Mouse (Mus musculus): ENCODE results near the gene Prkcsh.

The Prkcsh gene

DNA sequence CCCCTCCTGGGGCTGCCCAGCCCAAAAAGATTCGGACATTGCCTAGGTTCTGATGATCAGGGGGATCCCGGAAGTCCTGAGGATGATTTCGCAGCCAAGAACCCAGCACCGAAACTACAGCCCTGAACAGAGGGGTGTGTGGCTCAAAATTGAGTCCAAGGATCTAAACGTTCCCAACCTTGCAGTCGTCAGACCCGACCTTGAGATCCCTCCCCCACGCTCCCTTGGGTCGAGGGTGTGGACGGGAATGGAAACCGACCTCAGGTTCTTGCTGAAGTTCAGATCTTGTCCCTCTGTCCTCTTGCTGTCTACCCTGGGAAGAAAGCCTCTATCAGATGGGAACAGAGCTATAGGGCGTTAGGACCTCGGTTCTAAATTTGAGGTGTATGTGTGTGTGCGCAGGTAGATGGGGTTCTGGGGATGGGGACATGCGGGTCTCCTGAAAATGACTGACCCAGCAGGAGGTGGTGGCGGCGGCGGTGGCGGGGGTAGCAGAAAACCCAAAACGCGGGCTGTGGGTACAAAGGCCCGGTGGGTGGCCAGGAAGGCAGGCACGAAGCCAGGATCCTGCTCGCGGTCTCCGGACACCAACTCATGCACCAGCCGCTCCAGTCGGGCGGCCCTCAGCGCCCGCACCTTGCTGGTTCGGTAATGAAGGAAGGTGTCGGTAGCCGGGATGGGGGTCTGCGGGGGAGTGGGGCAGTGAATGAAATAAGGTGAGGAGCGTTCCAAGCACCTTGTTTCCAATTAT, 14.8 kb upstream of the Prkcsh start:
- DNase-seq: no peak

DNA sequence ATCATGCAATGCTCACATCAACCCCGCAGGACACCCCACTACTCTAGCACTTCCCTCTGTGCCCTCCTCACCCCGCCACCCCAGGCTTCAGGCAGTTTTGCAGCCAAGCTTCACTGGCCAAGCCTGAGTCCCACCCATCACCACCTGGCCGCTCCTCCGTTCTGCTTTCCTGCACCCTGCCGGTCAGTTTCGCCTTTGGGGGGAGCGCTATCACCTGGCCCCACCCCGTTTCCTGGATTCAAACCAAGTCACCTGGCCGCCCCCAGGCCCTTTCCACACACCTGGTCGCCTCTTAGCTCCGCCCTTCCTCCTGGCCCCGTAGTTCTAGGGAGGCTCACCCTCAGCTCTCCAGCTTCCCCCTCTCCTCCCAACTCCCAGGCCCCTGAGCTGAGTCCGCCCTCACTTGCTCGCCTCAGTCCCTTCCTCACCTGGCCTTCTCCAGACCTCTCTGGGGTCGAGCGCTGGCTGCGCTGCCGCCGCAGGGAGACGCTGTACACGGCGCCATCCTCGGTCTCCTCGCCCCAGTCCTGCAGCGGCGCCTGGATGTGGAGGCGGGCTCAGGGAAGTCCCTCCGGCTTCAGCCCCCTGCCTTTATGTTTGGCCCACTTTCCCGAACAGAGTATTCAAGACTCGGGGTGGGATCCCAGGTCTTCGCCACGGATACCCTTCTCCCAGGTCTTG, 14.0 kb upstream of the Prkcsh start:
- peak; percentile 45 for DNase-seq

DNA sequence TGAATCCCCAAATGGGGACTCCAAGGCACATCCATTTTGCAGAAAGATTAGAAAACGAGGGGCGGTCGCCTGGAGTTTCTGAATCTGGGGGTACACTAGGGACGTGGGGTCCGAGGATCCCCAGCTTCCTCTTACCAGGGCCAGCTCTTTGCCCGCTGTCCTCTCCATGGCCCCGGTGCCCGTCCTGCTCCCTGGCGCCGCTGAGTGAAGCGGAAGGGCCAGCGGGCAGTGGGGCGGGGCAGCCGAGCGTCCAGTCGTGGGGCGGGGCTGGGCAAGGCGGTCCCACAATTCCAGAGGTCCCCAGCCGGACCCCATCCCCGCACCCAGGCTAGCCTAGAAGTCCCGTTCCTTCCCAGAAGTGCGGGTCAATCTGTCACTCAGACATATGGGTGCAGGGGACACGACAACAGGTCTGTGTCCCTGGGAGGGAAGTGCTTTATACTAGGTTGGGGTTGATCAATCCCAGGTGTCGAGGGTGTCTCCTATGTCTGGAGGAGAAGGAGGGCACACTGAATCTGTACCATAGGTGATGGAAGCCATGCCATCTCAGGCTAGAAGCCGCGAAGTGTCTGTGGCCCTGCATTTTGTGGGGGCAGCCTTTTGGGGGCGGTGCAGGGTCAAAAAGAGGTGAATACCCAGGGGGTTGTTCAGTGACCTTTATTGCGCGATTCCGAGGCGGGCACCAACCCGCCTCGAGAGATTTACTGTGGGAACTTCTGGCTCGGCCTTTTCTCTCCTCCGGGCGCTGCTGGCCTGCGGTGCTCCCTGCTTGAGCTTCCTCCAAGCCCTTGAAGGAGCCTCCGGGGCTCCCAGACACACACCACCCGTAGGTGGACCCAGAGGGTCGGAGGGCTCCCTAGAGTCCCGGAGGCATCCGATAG, 13.1 kb upstream of the Prkcsh start, which contains the start of gene Rgl3:
Gene Rgl3 (minus strand): TSS at position 217 of the 881 bp plus-strand sequence.
- peak; percentile 78 for DNase-seq

DNA sequence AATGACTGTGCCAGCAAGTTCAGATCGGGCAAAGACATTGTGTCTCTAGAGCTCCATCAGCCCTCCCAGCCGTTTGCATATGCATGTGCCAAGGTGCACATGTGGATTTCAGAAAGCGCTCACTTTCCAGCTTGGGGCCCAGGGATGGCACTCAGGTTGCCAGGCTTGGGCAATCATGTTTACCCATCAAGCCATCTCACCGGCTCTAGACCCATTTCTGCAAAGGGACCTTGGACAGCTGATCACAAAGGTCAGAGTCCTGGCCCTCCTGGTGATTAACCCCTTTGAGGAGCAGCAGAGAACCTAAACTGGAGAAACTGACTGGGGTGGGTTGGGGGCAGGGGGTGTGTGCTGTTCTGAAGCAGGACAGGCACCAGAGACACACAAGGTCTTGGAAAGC, 10.4 kb upstream of the Prkcsh start:
- no peak for DNase-seq

DNA sequence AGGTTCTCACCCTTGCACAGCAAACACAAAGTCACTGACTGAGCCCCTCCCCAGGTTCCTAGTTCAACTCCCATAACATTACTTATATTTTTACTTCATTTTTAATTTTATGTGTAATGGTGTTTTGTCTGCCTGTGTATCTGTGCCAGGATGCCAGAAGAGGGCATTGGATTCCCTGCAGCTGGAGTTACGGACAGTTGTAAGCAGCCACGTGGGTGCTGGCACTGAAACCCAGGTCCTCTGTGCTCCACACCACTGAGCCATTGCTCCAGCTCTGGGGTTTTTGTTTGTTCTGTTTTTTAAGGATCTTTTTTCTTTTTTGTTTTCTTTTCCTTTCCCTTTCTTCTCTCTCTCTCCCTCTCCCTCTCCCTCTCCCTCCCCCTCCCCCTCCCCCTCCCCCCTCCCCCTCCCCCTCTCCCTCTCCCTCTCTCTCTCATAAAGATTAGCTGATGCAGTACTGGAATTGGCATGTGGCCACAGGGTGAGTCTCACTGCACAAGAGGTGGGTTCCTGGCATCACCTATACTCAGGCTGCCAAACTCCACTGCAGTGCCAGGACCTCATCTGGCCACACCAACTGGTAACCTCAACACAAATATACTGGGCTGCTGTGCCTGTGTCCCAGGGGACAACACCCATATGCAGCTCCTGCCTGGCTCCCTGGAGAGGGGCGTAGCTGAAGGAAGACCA, 6.3 kb upstream of the Prkcsh start:
- DNase-seq: no peak

DNA sequence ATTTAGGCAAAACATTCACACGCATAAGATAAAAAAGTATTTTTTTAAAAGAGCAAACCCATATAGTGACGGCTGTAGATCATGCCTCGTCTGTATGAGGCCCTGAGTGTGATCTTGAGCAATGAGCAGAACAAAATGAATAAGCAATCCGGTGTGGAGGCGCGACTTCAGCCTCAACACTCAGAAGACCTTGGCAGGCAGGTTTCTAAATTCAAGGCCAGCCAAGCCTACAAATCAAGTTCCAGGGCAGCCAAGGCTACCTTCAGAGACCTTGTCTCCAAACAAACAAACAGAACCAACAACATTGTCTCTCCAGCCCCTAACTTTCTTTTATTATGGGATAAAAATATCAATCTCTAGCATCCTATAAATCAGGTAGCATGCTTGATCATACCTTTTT, 2.3 kb upstream of the Prkcsh start:
- no peak for DNase-seq

DNA sequence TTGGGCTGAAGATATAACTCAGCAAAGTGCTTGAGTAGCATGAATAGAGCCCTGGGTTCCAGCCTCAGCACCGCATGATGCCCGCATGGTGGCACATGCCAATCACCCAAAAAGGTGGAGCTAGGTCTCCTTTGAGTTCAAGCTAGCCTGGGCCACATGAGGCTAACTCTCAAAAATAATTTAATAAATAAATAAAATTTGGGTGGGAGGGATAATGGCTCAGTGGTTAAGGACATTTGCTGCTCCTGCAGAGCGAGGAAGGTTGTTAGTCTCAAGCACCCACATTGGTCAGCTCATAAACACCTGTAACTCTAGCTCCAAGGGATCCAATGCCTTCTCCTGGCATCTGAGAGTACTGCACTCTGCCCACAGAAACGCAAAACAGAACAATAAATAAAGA, 973 bp upstream of the Prkcsh start:
- no peak for DNase-seq

DNA sequence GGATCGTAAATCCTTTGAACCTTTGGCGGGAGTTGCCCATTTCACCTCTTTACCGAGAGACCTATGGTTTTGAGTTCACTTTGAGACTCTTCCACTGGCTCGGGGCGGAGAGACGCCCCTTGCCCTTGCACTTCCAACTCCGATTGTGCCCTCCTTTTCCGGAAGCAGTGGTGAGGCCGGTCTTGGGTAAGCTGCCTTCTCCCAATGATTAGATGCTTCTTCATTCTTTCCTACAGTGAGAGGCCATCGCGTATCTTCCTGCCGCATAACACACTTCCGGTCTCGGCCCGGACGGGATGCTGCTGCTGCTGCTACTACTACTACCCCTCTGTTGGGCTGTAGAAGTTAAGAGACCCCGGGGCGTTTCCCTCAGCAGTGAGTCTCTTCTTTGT, 553 bp downstream of the Prkcsh start:
- peak; percentile 35 for DNase-seq

DNA sequence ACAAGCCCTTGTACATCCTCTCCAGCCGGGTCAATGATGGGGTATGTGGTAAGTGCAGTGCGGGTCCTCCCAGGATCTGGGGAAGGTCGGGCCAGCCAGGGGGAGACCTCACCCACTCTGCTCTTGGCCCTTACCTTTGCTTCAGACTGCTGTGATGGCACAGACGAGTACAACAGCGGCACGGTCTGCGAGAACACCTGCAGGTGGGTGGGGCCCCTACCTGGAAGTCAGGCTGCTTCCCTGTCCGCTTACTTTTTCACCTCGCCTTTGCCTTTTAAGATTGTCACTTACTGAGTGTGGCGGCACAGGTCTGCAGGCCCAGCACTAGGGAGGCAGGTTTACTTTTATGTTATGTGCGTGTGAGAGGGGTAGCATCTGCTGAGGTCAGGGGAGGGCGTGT, 1.9 kb downstream of the Prkcsh start:
- DNase-seq: no peak

DNA sequence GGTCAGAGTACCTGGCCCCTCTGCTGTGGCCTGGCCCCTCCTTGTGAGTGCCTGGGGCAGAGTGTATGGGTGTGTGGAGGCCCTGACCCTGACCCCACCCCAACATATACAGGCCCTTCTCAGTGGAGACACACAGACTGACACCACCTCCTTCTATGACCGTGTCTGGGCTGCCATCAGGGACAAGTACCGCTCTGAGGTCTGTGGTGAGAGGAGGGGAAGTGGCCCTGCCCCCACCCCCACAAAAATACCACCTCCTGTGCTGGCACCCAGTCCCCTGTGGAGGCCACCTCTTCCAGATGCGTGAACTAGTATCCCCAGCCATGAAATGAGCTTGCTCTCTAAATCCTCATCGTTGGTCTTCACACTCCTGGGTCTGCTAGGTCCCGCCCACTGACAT, 8.4 kb downstream of the Prkcsh start:
- DNase-seq: no peak

DNA sequence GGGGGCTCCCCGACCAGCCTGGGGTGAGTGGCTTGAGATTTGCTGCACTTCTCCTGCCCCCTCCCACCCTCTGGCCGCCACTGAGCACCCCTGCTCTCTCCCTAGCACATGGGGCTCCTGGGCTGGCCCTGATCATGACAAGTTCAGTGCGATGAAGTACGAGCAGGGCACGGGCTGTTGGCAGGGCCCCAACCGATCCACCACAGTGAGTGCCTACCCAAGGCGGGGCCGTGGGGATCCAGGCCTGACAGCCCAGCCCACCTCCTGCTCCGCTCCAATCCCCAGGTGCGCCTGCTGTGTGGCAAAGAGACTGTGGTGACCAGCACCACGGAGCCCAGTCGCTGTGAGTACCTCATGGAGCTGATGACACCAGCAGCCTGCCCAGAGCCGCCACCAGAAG, 10.1 kb downstream of the Prkcsh start:
- DNase-seq: no peak

DNA sequence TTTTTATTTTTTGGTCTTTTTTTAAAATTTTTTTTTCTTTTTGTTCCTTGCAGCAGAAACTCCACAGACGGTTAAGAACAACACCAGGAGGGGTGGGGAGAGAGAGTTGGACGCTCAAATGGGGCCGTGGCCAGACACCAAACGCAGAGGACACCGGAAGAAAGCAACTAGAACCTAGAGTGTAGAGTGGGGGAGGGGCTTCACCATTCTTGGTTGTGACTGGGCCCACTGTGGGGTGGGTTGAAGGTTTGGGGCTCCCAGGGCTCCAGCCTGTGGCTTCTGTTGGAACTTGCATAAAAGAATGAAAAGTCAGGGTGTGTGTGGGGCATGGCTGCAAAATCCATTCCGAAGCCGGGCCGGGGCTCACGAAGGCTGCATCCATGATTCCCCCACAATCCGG, 13.6 kb downstream of the Prkcsh start:
- DNase-seq: no peak

DNA sequence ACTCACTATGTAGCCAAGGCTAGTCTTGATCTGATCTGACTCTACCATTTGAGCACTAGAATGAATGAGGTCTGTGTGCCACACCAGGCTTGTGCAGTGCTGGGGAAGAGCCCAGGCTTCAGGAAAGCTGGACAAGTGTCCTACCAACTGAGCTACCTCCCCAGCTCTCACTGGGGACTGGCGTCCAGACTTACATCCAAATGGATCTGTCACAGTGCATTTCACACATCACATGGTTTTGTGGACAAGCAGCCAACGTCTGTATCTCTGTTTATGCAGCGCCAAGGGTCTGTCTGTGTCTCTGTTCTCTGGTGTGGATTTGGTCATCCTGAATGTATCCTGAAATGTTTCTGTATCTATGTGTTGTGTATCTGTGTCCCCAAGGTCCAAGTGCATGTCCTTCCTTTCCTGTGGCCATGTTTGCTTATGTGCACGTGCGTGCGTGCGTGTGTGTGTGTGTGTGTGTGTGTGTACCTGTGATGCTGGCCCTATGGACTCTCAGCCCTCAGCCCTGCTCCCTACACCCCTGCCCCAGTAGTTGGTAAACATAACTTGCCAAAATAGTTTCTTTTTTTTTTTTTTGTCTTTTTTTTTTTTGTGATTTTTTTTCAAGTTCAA, 14.7 kb downstream of the Prkcsh start:
- DNase-seq: no peak

DNA sequence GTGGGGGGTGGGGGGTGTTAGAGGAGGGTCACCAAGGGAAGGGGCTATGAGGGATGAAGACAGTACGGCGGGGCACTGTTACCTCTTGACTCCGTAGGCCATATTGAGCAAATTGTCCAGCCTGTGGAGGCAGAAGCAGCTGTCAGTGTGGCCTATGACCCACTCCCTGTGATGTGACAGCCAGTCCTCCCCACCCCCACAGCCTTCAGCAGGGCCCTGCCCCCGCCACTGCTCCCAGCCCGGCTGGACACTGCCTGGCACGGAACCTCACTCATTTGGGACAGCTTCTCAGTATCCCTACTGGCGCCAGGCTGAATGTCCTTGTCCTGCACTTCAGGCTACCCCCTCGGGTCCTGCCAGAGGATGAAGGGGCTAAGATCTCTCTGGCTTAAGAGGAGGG, 22.0 kb downstream of the Prkcsh start:
- peak; percentile 9 for DNase-seq

DNA sequence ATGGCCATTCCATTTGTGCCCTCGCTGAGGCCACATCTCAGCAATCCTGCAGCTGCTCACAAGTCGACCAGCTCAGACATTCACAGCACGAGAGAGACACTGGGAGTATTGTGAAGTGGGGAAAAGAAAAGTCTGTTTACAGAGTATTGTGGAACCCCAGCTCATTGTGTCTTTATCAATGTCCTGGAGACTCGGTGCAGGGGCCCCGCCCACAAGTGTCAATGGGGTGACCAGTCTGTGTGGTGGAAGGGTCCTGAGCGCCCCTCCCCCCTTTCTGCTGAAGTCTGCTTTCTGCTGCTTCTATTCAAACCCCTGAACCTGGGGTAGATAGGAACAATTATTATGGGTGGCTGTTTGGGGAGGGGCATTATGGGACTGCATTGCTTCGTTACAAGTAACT, 25.9 kb downstream of the Prkcsh start:
- DNase-seq: no peak

DNA sequence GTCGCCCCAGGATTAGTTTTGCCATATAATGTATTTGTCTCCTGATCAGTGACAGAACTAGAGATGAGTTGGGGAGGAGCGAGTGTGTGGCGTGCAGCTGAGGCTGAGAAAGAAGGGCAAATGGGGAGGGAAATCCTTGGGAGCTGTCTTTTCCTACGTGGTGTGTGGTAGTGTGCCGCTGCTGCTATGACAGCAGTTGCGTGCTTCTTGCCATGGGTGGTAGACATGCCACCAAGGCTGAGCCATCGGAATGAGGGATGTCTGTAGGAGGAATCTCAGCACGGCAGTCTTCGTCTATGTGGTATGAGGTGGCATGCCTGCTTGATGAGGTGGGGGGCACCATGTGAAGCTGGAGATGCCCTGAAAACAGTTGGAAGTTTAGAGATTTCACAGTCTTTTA, 27.8 kb downstream of the Prkcsh start:
- DNase-seq: no peak

DNA sequence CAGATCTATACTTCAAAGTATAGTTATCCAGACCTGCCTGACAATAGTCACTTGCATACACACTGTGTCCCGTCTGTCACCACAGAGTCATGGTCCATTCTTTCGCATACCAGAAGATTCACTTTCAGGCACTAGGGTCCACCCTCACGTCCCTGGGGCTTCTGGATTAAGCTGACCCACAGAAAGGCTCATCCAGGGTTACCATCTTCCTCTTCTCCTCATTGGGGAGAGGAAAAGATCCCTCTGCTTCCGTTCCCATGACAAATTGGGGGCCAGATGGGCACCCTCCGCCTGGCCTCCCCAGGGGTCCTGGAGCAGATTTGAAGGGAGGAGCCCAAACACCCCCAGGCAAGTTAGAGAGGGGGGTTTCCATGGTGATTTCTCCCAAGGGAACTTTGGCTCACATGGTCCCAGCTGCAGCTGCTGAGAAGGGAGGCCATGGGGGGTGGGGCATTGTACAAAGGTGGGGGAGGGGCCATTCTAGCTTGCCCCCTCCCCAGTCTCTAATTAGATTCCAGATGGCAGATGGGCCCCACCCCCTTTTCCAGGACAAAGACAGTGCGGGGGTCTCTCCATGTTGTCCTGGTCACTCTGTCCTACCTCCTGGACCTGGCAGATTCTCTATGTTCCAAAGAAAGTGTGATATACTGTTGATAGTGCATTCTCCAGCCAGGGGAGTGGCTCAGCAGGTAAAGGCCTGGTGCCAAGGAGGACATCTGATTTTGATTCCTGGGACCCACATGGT, 32.9 kb downstream of the Prkcsh start:
- DNase-seq: no peak

DNA sequence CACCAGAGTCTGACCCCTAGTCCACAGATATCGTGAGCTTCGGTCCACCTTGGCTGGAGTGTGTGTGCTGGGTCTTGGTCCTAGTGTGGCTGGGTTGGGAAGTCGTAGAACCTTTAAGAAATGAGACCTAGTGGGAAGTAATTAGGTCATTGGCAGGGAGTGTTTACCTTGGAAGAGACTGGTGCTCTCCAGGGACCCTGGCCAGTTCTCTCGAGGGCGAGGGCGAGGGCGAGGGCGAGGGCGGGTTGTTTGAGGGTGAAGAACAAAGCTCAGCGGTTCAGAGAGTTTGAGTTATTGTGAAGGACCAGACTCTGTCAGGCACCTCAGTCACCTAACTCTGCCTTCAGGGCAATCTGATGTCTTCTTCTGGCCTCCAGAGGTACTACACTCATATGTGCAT, 35.2 kb downstream of the Prkcsh start:
- DNase-seq: no peak

DNA sequence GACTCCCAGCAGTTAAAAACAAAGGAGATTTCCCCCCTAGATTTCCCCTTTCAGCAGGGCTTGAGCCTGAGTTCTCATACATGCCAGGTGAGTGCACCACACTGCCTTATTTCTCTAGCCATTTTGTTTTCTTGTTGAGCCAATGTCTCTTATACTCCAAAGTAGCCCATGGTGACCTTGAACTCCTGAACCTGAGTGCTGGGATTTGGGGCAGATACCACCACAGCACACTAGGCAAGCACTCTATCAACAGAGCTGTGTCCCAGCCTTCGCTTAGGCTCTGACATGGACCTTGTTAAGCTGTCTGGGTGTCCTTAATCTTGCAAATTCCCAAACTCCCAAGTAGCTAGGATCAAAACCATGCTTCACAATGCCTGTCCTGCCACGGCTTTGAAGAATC, 39.2 kb downstream of the Prkcsh start:
- no peak for DNase-seq

DNA sequence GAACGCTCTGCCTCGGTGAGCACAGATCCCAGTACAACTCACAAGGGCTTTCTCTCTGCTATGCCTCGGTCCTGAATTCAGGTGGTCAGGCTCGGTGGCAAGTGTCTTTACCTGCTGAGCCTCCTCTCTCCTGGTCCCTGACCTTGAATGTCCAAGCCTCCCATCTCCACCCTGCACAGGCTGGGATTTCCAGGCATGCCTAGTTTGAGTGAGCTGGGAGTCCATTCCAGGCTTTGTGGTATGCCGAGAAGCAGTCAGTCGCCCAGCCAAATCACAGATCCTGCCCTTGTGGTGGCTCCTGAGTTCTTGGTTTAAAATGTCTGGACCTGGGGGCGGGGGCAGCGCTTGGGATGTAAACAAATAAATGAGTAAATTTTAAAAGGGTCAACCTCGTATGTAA, 44.7 kb downstream of the Prkcsh start:
- DNase-seq: no peak

DNA sequence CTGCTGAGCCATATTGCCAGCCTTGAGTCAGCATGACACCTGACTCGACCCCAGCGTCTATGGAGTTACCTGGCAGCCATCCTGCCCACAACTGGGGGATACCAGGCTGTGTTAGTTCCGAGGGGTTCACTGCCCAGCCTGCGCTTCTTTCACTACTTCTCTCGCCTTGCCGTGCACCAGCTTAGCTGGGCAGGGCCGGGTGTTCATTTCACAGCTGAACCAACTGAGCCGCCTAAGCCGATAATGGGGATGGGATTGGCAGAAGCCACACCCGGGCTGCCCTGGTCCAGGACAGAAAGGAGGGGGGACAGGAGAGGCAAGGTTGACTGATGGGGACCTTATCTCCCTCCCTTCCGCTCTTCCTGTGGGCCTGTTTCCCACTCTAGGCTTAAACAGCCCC, 46.7 kb downstream of the Prkcsh start:
- DNase-seq: no peak

DNA sequence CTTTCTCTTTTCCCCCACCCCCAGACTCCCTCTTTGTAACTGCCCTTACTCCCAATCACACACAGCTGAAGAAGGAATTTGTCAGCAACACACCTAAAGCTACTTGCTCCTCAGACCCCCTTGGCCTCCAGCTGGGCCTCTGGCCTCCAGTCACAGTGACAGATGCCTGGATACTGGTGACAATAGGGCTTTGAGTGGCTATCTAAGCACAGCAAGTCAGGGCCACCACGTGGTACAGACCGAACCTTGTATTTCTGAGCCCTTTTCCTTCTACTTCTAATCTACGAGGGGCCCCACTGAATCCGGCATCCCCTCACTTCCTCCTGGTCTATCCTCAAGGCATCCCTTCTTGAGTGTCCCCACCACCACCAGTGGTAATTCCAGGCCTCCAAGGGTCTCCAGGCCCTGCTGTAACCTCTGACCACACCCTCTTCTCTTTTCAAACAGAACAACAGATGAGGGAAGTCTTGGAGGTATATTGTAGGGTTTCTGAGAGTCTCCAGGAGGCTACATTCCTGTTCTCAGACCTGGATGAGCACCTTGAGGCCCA, 47.2 kb downstream of the Prkcsh start:
- no peak for DNase-seq

All from lung, postnatal 36 days (tissue).